ENCODE assay signal across 19 mouse cellular contexts in the genomic region with DNA sequence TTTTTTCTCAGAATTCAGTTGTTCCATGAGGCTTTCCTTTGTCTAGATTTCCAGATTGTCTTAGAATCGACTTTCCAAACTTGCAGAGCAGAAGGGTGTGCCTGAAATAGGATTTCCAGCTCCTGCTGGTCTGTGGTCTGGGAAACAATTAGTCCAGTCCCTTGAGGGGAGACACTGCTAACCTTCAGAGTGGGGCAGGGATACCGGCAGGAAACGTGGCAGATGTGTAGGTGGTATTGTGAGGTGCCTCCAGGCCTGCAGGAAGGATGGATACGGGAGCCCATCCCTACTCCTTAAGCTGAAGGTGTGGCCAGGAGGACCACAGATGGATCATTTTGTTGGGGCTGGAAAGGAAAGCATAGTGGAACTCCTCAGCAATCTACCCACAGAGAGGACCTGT. TPM values are rescaled to one million over a fixed set of nuclear protein-coding genes. Genes with fewer than 3 reads are reported as not detected.
A peak's percentile ranks its signal among the peaks of the same experiment; 100 is the strongest.
DNase-seq lines count a peak whose midpoint lies in the region; ATAC-seq and TF ChIP-seq lines count a peak whose summit lies in the region.
"Had no signal": no experiment of that assay in that cellular context is flagged by ENCODE, and none has a peak within 500 bp of the region (broad histone marks: within the 10 kb centered on the region; RNA-seq: fewer than 3 reads in every experiment).

No protein-coding gene starts in this region.

- peak overlapping the region; percentile 89 for H3K27ac ChIP-seq in gastrocnemius, adult 2 months
- peak overlapping the region; percentile 67 for H3K27ac ChIP-seq in liver, adult 2 months (replicated peaks; ENCODE audit: insufficient read depth, low read depth, low read length)
- no peak overlapping the region for H3K27ac ChIP-seq in liver, embryonic 11.5 days (ENCODE audit: low read depth, low read length)
- 0 out of 4 replicates have a peak overlapping the region, but pooled peaks of 1 of the 2 experiments have one; percentile 1 for H3K27ac ChIP-seq in heart, embryonic 14.5 days (replicated peaks in 1 of 2; ENCODE audit: control insufficient read depth in 1 of 2, insufficient read depth in 1 of 2, low read depth in 2 of 2, low read length in 2 of 2)
- H3K27ac ChIP-seq: forebrain, embryonic 15.5 days; intestine, embryonic 15.5 days; liver, embryonic 13.5 days had no signal

- intact Hi-C loops in gastrocnemius, adult 2 months (cut with DNase I) = no loop called here

- H3K9me3 ChIP-seq in liver, embryonic 11.5 days (ENCODE audit: control insufficient read depth, low read length) = no peaks in the 10 kb centered on the region
- no peaks in the 10 kb centered on the region for H3K9me3 ChIP-seq in heart, embryonic 14.5 days (ENCODE audit: control insufficient read depth, low read length)
- H3K9me3 ChIP-seq: forebrain, embryonic 15.5 days; G1E; intestine, embryonic 15.5 days; liver, embryonic 13.5 days had no signal

- no peak for TF ChIP-seq CTCF in gastrocnemius, adult 2 months (IDR thresholded peaks at IDR 0.05)
- TF ChIP-seq CTCF in liver, adult 2 months (IDR thresholded peaks at IDR 0.05; ENCODE audit: low read depth, low read length) = no peak

- ATAC-seq in liver, embryonic 11.5 days (replicated peaks; ENCODE audit: low FRiP score) = no peak
- ATAC-seq in heart, embryonic 14.5 days (ENCODE audit: insufficient number of reproducible peaks, insufficient read depth, low FRiP score, low read depth) = no peak
- ATAC-seq in erythroid progenitor cell, adult 5-6 weeks (replicated peaks; ENCODE audit: low FRiP score, poor library complexity, severe bottlenecking) = no peak
- ATAC-seq: forebrain, embryonic 15.5 days; intestine, embryonic 15.5 days had no signal

- H3K4me1 ChIP-seq in liver, adult 2 months (ENCODE audit: control insufficient read depth, insufficient read depth, low read length) = peaks cover 48% of the 10 kb centered on the region
- H3K4me1 ChIP-seq in liver, embryonic 11.5 days (replicated peaks; ENCODE audit: control insufficient read depth, insufficient read depth, low read length) = peaks cover 33% of the 10 kb centered on the region
- peaks cover 30 to 56% of the 10 kb centered on the region in 2 experiments for H3K4me1 ChIP-seq in heart, embryonic 14.5 days (ENCODE audit: control insufficient read depth in 2 of 2, insufficient read depth in 2 of 2, low read length in 2 of 2)

- H3K27me3 ChIP-seq in liver, adult 2 months (ENCODE audit: control insufficient read depth, insufficient read depth, low read length) = no peaks in the 10 kb centered on the region
- no peaks in the 10 kb centered on the region for H3K27me3 ChIP-seq in liver, embryonic 11.5 days (replicated peaks; ENCODE audit: control insufficient read depth, insufficient read depth, low read length)
- no peaks in the 10 kb centered on the region for H3K27me3 ChIP-seq in heart, embryonic 14.5 days (ENCODE audit: control insufficient read depth, insufficient read depth, low read length)
- H3K27me3 ChIP-seq: forebrain, embryonic 15.5 days; intestine, embryonic 15.5 days had no signal

- H3K79me2 ChIP-seq in liver, adult 2 months (ENCODE audit: control insufficient read depth, insufficient read depth, low read length) = peaks cover 13% of the 10 kb centered on the region; the same call in 1 of the 2 replicates

- H3K4me3 ChIP-seq in gastrocnemius, adult 2 months = peak overlapping the region; percentile 84
- H3K4me3 ChIP-seq in liver, adult 2 months (ENCODE audit: insufficient read depth, low read depth, low read length) = no peak overlapping the region
- H3K4me3 ChIP-seq in liver, embryonic 11.5 days (ENCODE audit: low read depth, low read length) = no peak overlapping the region
- H3K4me3 ChIP-seq in heart, embryonic 14.5 days (ENCODE audit: control insufficient read depth in 1 of 2, insufficient read depth in 1 of 2, low read depth in 1 of 2, low read length in 2 of 2) = no peak overlapping the region
- H3K4me3 ChIP-seq: forebrain, embryonic 15.5 days; intestine, embryonic 15.5 days; liver, embryonic 13.5 days had no signal

- peak overlapping the region; percentile 14 for H3K9ac ChIP-seq in liver, adult 2 months (ENCODE audit: low read depth, low read length)
- H3K9ac ChIP-seq in liver, embryonic 11.5 days (ENCODE audit: low read depth, low read length) = no peak overlapping the region
- H3K9ac ChIP-seq in heart, embryonic 14.5 days (ENCODE audit: low read length) = 0 out of 2 replicates have a peak overlapping the region, but pooled peaks have one; percentile 2
- H3K9ac ChIP-seq: forebrain, embryonic 15.5 days; intestine, embryonic 15.5 days; liver, embryonic 13.5 days had no signal

- H3K4me2 ChIP-seq in liver, embryonic 11.5 days = no peak overlapping the region
- H3K4me2 ChIP-seq in heart, embryonic 14.5 days (ENCODE audit: low read length) = peak overlapping the region; percentile 4; the same call in 1 of the 2 replicates
- H3K4me2 ChIP-seq: forebrain, embryonic 15.5 days; intestine, embryonic 15.5 days; liver, embryonic 13.5 days had no signal

- WGBS in liver, adult 2 months = 45% methylated on average over 4 of the region's 4 CpGs
- WGBS in liver, embryonic 11.5 days = 62% methylated on average over 4 of the region's 4 CpGs
- 66% methylated on average over 4 of the region's 4 CpGs for WGBS in heart, embryonic 14.5 days

- DNase-seq in gastrocnemius, adult 2 months = no peak
- no peak for DNase-seq in gastrocnemius, adult 8-10 months (ENCODE audit: low spot score in 2 of 2)
- no peak for DNase-seq in liver, adult 2 months (ENCODE audit: extremely low read depth, low read depth, low spot score)
- no peak for DNase-seq in liver, embryonic 11.5 days (ENCODE audit: low spot score)
- no peak for DNase-seq in embryo, embryonic 10.5 days (ENCODE audit: low spot score)
- no peak for DNase-seq in urinary bladder, adult 2 months (ENCODE audit: low spot score)
- DNase-seq: adrenal gland, adult 8-10 months; gastrocnemius, postnatal 14 days; kidney, postnatal 10 days; layer of hippocampus, adult 9-11 months; liver, embryonic 13.5 days; lung, postnatal 10 days; retina, postnatal 1 day had no signal

- H3K36me3 ChIP-seq in liver, adult 2 months (ENCODE audit: control insufficient read depth, insufficient read depth, low read length) = no peaks in the 10 kb centered on the region
- no peaks in the 10 kb centered on the region for H3K36me3 ChIP-seq in liver, embryonic 11.5 days (ENCODE audit: control insufficient read depth, insufficient read depth, low read length)
- no peaks in the 10 kb centered on the region for H3K36me3 ChIP-seq in heart, embryonic 14.5 days (ENCODE audit: control insufficient read depth, insufficient read depth, low read length)
- H3K36me3 ChIP-seq: forebrain, embryonic 15.5 days; G1E; intestine, embryonic 15.5 days; liver, embryonic 13.5 days had no signal

- TF ChIP-seq POLR2A in liver, adult 2 months (IDR thresholded peaks at IDR 0.05; ENCODE audit: extremely low read depth, insufficient read depth, low read length) = no peak

RNA-seq across cellular contexts. Expression of a gene that starts 26.9 kb away (rescaled TPM):
- total RNA-seq in gastrocnemius, adult 2 months (2021) = under 1 TPM in 1 of 2 experiments, not detected in 1; 0.13 TPM
- under 1 TPM in 3 of 4 experiments, not detected in 1; 0.21 to 0.44 (median 0.36) TPM for total RNA-seq in gastrocnemius, adult 8-10 months (2022)
- 0.09 TPM in 1 of 2 replicates, not detected in the other for total RNA-seq in liver, adult 2 months (2014; rRNA removed)
- polyA plus RNA-seq in liver, adult 2 months (2012; rRNA removed) = 0.09 TPM in 1 of 2 replicates, not detected in the other
- 0.21 TPM in 1 of 2 replicates, not detected in the other for polyA plus RNA-seq in liver, embryonic 11.5 days (2014; fragmentation: Nextera tagmentation; extraction: Ambion mirVana)
- 0.34 and 0.55 TPM in 2 replicates for polyA plus RNA-seq in heart, embryonic 14.5 days (2014; fragmentation: Nextera tagmentation; extraction: Ambion mirVana)
- not detected in 2 replicates for total RNA-seq in erythroid progenitor cell, adult 5-6 weeks (2015; ENCODE audit: low replicate concordance)
- total RNA-seq in erythroid progenitor cell, adult 5-6 weeks (2017; ENCODE audit: low replicate concordance) = not detected in 2 replicates
- polyA plus RNA-seq in urinary bladder, adult 2 months (2012; rRNA removed) = 2.7 and 2.9 TPM in 2 replicates
- total RNA-seq: megakaryocyte-erythroid progenitor cell, adult 5-6 weeks had no signal
- polyA plus RNA-seq: G1E had no signal

RNA-seq across cellular contexts. Expression of a gene that starts 29.6 kb away (rescaled TPM):
- 10 to 100 TPM; 35.2 to 35.4 TPM for total RNA-seq in gastrocnemius, adult 2 months (2021)
- 10 to 100 TPM; 31.3 to 38.1 (median 32.9) TPM for total RNA-seq in gastrocnemius, adult 8-10 months (2022)
- total RNA-seq in liver, adult 2 months (2014; rRNA removed) = 26.1 and 31.5 TPM in 2 replicates
- polyA plus RNA-seq in liver, adult 2 months (2012; rRNA removed) = 89.8 and 101 TPM in 2 replicates
- polyA plus RNA-seq in liver, embryonic 11.5 days (2014; fragmentation: Nextera tagmentation; extraction: Ambion mirVana) = 21.7 and 22.9 TPM in 2 replicates
- 39.1 and 40.5 TPM in 2 replicates for polyA plus RNA-seq in heart, embryonic 14.5 days (2014; fragmentation: Nextera tagmentation; extraction: Ambion mirVana)
- total RNA-seq in erythroid progenitor cell, adult 5-6 weeks (2015; ENCODE audit: low replicate concordance) = not detected in 2 replicates
- 0.45 and 0.90 TPM in 2 replicates for total RNA-seq in erythroid progenitor cell, adult 5-6 weeks (2017; ENCODE audit: low replicate concordance)
- 91.2 and 120 TPM in 2 replicates for polyA plus RNA-seq in urinary bladder, adult 2 months (2012; rRNA removed)

RNA-seq across cellular contexts. Expression of a gene that starts 40.0 kb away (rescaled TPM):
- 1 to 10 TPM; 3.8 to 5.6 TPM for total RNA-seq in gastrocnemius, adult 2 months (2021)
- total RNA-seq in gastrocnemius, adult 8-10 months (2022) = 1 to 10 TPM; 2.1 to 6.5 (median 5.1) TPM
- 17.5 and 23.4 TPM in 2 replicates for total RNA-seq in liver, adult 2 months (2014; rRNA removed)
- 10.8 and 21.4 TPM in 2 replicates for polyA plus RNA-seq in liver, adult 2 months (2012; rRNA removed)
- polyA plus RNA-seq in liver, embryonic 11.5 days (2014; fragmentation: Nextera tagmentation; extraction: Ambion mirVana) = 10.0 and 10.4 TPM in 2 replicates
- 4.4 and 4.9 TPM in 2 replicates for polyA plus RNA-seq in heart, embryonic 14.5 days (2014; fragmentation: Nextera tagmentation; extraction: Ambion mirVana)
- total RNA-seq in erythroid progenitor cell, adult 5-6 weeks (2015; ENCODE audit: low replicate concordance) = 7.5 and 9.0 TPM in 2 replicates
- total RNA-seq in erythroid progenitor cell, adult 5-6 weeks (2017; ENCODE audit: low replicate concordance) = 12.5 and 19.4 TPM in 2 replicates
- 13.2 and 16.5 TPM in 2 replicates for polyA plus RNA-seq in urinary bladder, adult 2 months (2012; rRNA removed)
- polyA plus RNA-seq: G1E had no signal

RNA-seq across cellular contexts. Expression of a gene that starts 50.3 kb away (rescaled TPM):
- total RNA-seq in gastrocnemius, adult 2 months (2021) = 10 to 100 TPM; 45.4 to 70.5 TPM
- total RNA-seq in gastrocnemius, adult 8-10 months (2022) = 10 to 100 TPM; 51.9 to 56.2 (median 53.1) TPM
- total RNA-seq in liver, adult 2 months (2014; rRNA removed) = 28.0 and 34.4 TPM in 2 replicates
- 130 and 138 TPM in 2 replicates for polyA plus RNA-seq in liver, adult 2 months (2012; rRNA removed)
- polyA plus RNA-seq in liver, embryonic 11.5 days (2014; fragmentation: Nextera tagmentation; extraction: Ambion mirVana) = 79.7 and 84.3 TPM in 2 replicates
- 320 and 338 TPM in 2 replicates for polyA plus RNA-seq in heart, embryonic 14.5 days (2014; fragmentation: Nextera tagmentation; extraction: Ambion mirVana)
- 6.5 and 12.2 TPM in 2 replicates for total RNA-seq in erythroid progenitor cell, adult 5-6 weeks (2015; ENCODE audit: low replicate concordance)
- total RNA-seq in erythroid progenitor cell, adult 5-6 weeks (2017; ENCODE audit: low replicate concordance) = 0.76 and 1.8 TPM in 2 replicates
- 60.6 and 61.9 TPM in 2 replicates for polyA plus RNA-seq in urinary bladder, adult 2 months (2012; rRNA removed)

RNA-seq across cellular contexts. Expression of a gene that starts 50.5 kb away (rescaled TPM):
- 10 to 100 TPM; 69.4 to 76.1 TPM for total RNA-seq in gastrocnemius, adult 2 months (2021)
- total RNA-seq in gastrocnemius, adult 8-10 months (2022) = 10 to 100 TPM; 73.2 to 88.7 (median 78.0) TPM
- total RNA-seq in liver, adult 2 months (2014; rRNA removed) = 112 and 115 TPM in 2 replicates
- 156 TPM in 2 replicates for polyA plus RNA-seq in liver, adult 2 months (2012; rRNA removed)
- polyA plus RNA-seq in liver, embryonic 11.5 days (2014; fragmentation: Nextera tagmentation; extraction: Ambion mirVana) = 190 and 193 TPM in 2 replicates
- polyA plus RNA-seq in heart, embryonic 14.5 days (2014; fragmentation: Nextera tagmentation; extraction: Ambion mirVana) = 180 and 187 TPM in 2 replicates
- 12.6 and 14.3 TPM in 2 replicates for total RNA-seq in erythroid progenitor cell, adult 5-6 weeks (2015; ENCODE audit: low replicate concordance)
- total RNA-seq in erythroid progenitor cell, adult 5-6 weeks (2017; ENCODE audit: low replicate concordance) = 17.1 and 26.6 TPM in 2 replicates
- polyA plus RNA-seq in urinary bladder, adult 2 months (2012; rRNA removed) = 131 and 137 TPM in 2 replicates

Comparison
In these comparisons a context has a peak if more than half of its experiments do, and no peak if none do; other contexts are left out.
1. RNA of a gene that starts 29.6 kb away (total RNA-seq): 35.2 to 35.4 TPM in gastrocnemius, adult 2 months, 31.3 to 38.1 TPM in gastrocnemius, adult 8-10 months and 26.1 to 31.5 TPM in liver, adult 2 months; 0.45 to 0.90 TPM in erythroid progenitor cell, adult 5-6 weeks; every median in the first group is over 10 times any median in the second.